Mouse (Mus musculus): Measurements from ENCODE around the gene Mme.

The Mme gene

GRCm38 (mm10) chr3:63350242-63350641, 108.9 kb downstream of the Mme start:
- DNase-seq (ENCODE audit: extremely low read depth, low read depth): no peak

- no peak for DNase-seq (ENCODE audit: extremely low read depth, low read depth)
These were observed 109.4 kb downstream of the Mme start for GRCm38 (mm10) chr3:63350704-63351103.

GRCm38 (mm10) chr3:63351680-63352260, 110.4 kb downstream of the Mme start:
- DNase-seq (ENCODE audit: extremely low read depth, low read depth): no peak

- no peak for DNase-seq (ENCODE audit: extremely low read depth, low read depth)
These were observed 118.2 kb downstream of the Mme start for GRCm38 (mm10) chr3:63359512-63359911.

- no peak for DNase-seq (ENCODE audit: extremely low read depth, low read depth)
These were observed 143.7 kb downstream of the Mme start for GRCm38 (mm10) chr3:63384989-63385388.

GRCm38 (mm10) chr3:63390774-63391173, 149.4 kb downstream of the Mme start:
- DNase-seq (ENCODE audit: extremely low read depth, low read depth): no peak

GRCm38 (mm10) chr3:63391348-63391747, 150.0 kb downstream of the Mme start:
- DNase-seq (ENCODE audit: extremely low read depth, low read depth): no peak

GRCm38 (mm10) chr3:63394424-63394941, 153.1 kb downstream of the Mme start:
- DNase-seq (ENCODE audit: extremely low read depth, low read depth): no peak

- DNase-seq (ENCODE audit: extremely low read depth, low read depth): no peak
These were observed 156.8 kb downstream of the Mme start for GRCm38 (mm10) chr3:63398171-63398570.

GRCm38 (mm10) chr3:63406438-63406837, 165.1 kb downstream of the Mme start:
- DNase-seq (ENCODE audit: extremely low read depth, low read depth): no peak

- DNase-seq (ENCODE audit: extremely low read depth, low read depth): no peak
These were observed 169.7 kb downstream of the Mme start for GRCm38 (mm10) chr3:63411006-63411405.

GRCm38 (mm10) chr3:63412220-63412937, 171.0 kb downstream of the Mme start:
- DNase-seq (ENCODE audit: extremely low read depth, low read depth): no peak

GRCm38 (mm10) chr3:63413046-63413911, 171.9 kb downstream of the Mme start:
- DNase-seq (ENCODE audit: extremely low read depth, low read depth): no peak

- no peak for DNase-seq (ENCODE audit: extremely low read depth, low read depth)
These were observed 175.9 kb downstream of the Mme start for GRCm38 (mm10) chr3:63417284-63417683.

GRCm38 (mm10) chr3:63417758-63418157, 176.4 kb downstream of the Mme start:
- DNase-seq (ENCODE audit: extremely low read depth, low read depth): no peak

- DNase-seq (ENCODE audit: extremely low read depth, low read depth): no peak
These were observed 182.2 kb downstream of the Mme start for GRCm38 (mm10) chr3:63423552-63423951.
